Mouse (Mus musculus) liver, adult 2 months (tissue): ENCODE results near the gene Prickle2. TPM values are rescaled to one million over a fixed set of nuclear protein-coding genes. Genes with fewer than 3 reads are reported as not detected.

Experiments
- DNase-seq: peaks from one replicate; pipeline ENCODE4 v3.0.0-alpha.2; 2011; ENCODE audit warnings: low read depth, low spot score; ENCODE audit errors: extremely low read depth
- H3K27ac ChIP-seq: fragments of 200-500 bp; replicated peaks from 2 replicates; pipeline ENCODE4 v1.5.1; 2012; ENCODE audit warnings: low read depth, mild to moderate bottlenecking, control low read depth, inconsistent platforms, low read length; ENCODE audit not compliant: insufficient read depth
- H3K27me3 ChIP-seq: fragments of 200-500 bp; 2 replicates; pipeline ENCODE4 v1.6.1; 2012; ENCODE audit warnings: mild to moderate bottlenecking, moderate library complexity, low read length, inconsistent platforms; ENCODE audit not compliant: control insufficient read depth, insufficient read depth
- H3K36me3 ChIP-seq: fragments of 200-500 bp; 2 replicates; pipeline ENCODE4 v1.6.1; 2012; ENCODE audit warnings: low read length, inconsistent platforms; ENCODE audit not compliant: control insufficient read depth, insufficient read depth
- H3K4me1 ChIP-seq: fragments of 200-500 bp; 2 replicates; pipeline ENCODE4 v1.6.1; 2011; ENCODE audit warnings: low read length; ENCODE audit not compliant: control insufficient read depth, insufficient read depth
- H3K4me3 ChIP-seq: fragments of 200-500 bp; 2 replicates; pipeline ENCODE4 v1.5.1; 2011; ENCODE audit warnings: low read depth, mild to moderate bottlenecking, control low read depth, low read length, moderate library complexity; ENCODE audit not compliant: insufficient read depth
- H3K79me2 ChIP-seq: fragments of 200-500 bp; 2 replicates; pipeline ENCODE4 v1.6.1; 2012; ENCODE audit warnings: inconsistent platforms, mild to moderate bottlenecking, low read length, moderate library complexity; ENCODE audit not compliant: control insufficient read depth, insufficient read depth
- H3K9ac ChIP-seq: fragments of 200-500 bp; 2 replicates; pipeline ENCODE4 v1.6.1; 2012; ENCODE audit warnings: low read depth, mild to moderate bottlenecking, control low read depth, inconsistent platforms, low read length
- CTCF ChIP-seq: fragments of 200-500 bp; IDR thresholded peaks from 2 replicates; pipeline ENCODE4 v1.5.1; 2011; ENCODE audit warnings: low read depth, low read length, control low read depth
- POLR2A ChIP-seq: fragments of 200-500 bp; IDR thresholded peaks from 2 replicates; pipeline ENCODE4 v1.6.1; 2011; ENCODE audit warnings: low read length, control low read depth; ENCODE audit not compliant: insufficient read depth; ENCODE audit errors: extremely low read depth
- WGBS: fragments of 180-500 bp; shearing (Covaris S2); methylation state at CpG from one replicate; pipeline ENCODE4 v1.1.7; 2018; 5-methylcytosine and 5-hydroxymethylcytosine counted together
- polyA plus RNA-seq: library from polyadenylated mRNA; depleted of rRNA; stranded (reverse); fragments of >200 nt; gene quantifications from 2 replicates; pipeline ENCODE4 v1.2.3, GENCODE M21; 2012
- total RNA-seq: library from RNA; depleted of rRNA; stranded (reverse); fragments of >200 nt; gene quantifications from 2 replicates; pipeline ENCODE4 v1.2.3, GENCODE M21; 2014

The Prickle2 gene
- total and polyA plus RNA-seq, 2 experiments = 0.42 to 1.1 TPM

- DNase-seq = no peak
- no peaks in the 10 kb centered on the region for H3K27me3 ChIP-seq
- H3K27ac ChIP-seq = no peak overlapping the region
- 78% methylated on average over 5 of the region's 5 CpGs for WGBS
- H3K79me2 ChIP-seq = no peaks in the 10 kb centered on the region
- H3K36me3 ChIP-seq = no peaks in the 10 kb centered on the region
- no peak overlapping the region for H3K9ac ChIP-seq
- H3K4me3 ChIP-seq = no peak overlapping the region
- no peak for TF ChIP-seq POLR2A
- no peak for TF ChIP-seq CTCF
- H3K4me1 ChIP-seq = no peaks in the 10 kb centered on the region
Measured at GRCm38 (mm10) chr6:92697807-92698206, 8.1 kb downstream of the Prickle2 start.

DNA sequence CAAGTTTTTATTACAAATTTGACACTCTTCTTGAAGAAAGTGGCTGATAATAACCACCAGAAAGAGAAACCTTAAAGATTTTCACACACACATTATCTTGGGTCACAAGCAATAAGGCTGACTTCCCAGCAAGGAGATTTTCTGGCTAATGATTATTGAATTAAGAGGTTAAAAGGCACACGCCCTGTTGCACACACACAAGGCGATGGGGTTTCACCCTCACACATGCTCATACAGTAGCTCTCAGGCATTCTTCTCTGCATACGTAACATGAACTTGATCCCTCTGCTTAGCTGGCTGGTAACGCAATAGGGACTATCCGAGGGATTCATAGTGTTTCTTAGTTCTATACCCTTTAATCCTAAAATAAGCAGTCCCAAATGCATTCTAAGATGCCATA lies 18.6 kb downstream of the Prickle2 start:
- no peak overlapping the region for H3K4me3 ChIP-seq

DNA sequence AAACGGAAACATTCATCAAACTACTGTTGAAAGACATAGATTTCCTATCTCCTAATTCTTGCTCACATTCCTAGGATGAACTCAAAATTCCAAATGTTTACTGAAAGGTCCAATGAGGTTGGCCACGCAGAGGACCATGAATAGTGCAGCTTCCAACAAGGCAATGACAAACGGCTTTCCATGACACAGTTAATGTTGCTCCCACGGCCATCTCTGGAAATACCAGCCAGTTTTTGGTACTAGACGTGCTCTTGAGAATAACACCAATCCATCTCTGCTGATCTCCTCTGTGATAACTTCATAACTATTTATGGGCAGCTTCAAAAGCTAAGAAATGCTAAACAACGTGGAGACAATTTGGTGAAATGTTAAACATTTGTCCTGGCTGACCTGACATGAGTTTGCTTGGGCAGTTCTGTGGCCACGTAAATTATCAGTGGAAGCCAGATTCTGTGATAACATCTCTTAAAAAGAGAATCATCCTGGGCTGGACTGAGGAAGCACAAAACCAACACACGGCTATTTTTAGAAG lies 31.5 kb downstream of the Prickle2 start:
- no peak for DNase-seq
- H3K79me2 ChIP-seq = no peaks in the 10 kb centered on the region
- no peak overlapping the region for H3K4me3 ChIP-seq
- 53% methylated on average over 8 of the region's 8 CpGs for WGBS
- no peaks in the 10 kb centered on the region for H3K36me3 ChIP-seq
- TF ChIP-seq POLR2A = no peak
- no peak for TF ChIP-seq CTCF
- no peak overlapping the region for H3K27ac ChIP-seq
- H3K4me1 ChIP-seq = no peaks in the 10 kb centered on the region
- no peaks in the 10 kb centered on the region for H3K27me3 ChIP-seq
- no peak overlapping the region for H3K9ac ChIP-seq

More for the DNA sequence above, 18.6 kb downstream of the Prickle2 start:
- 89% methylated on average over 5 of the region's 5 CpGs for WGBS
- H3K9ac ChIP-seq = no peak overlapping the region
- TF ChIP-seq CTCF = no peak
- H3K27ac ChIP-seq = no peak overlapping the region
- no peaks in the 10 kb centered on the region for H3K4me1 ChIP-seq
- no peaks in the 10 kb centered on the region for H3K27me3 ChIP-seq
- H3K36me3 ChIP-seq = no peaks in the 10 kb centered on the region
- no peak for DNase-seq
- H3K79me2 ChIP-seq = no peaks in the 10 kb centered on the region

- no peak for TF ChIP-seq CTCF
- TF ChIP-seq POLR2A = no peak
- Histone ChIP-seq H3K36me3 (no peaks in the 10 kb centered on the region), H3K27ac (no peak overlapping the region), H3K4me1 (no peaks in the 10 kb centered on the region), H3K9ac (no peak overlapping the region), H3K79me2 (no peaks in the 10 kb centered on the region), H3K27me3 (no peaks in the 10 kb centered on the region), H3K4me3 (no peak overlapping the region)
- DNase-seq = no peak
- WGBS = 88% methylated on average over 5 of the region's 5 CpGs
Measured at GRCm38 (mm10) chr6:92670518-92671147, 35.3 kb downstream of the Prickle2 start.

DNA sequence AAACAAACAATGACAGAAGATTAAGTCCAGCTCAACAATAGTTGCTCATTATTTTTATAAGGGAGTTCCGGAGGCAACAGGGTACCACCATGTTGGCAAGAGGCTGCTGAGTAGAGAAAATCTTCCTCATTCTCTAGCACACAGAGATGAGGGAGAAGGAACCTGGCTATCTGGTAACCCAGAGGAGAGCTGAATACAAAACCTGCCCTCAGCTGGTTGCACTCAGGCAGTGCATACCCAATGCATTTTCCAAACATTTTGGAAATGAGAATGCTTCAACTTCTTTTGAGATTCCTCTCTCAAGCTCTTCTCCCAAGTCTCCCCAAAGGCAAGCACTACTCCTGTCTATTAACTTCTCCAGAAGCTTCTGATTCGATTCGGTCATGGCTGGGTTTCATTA lies 36.3 kb downstream of the Prickle2 start:
- 83% methylated on average over 3 of the region's 3 CpGs for WGBS

DNA sequence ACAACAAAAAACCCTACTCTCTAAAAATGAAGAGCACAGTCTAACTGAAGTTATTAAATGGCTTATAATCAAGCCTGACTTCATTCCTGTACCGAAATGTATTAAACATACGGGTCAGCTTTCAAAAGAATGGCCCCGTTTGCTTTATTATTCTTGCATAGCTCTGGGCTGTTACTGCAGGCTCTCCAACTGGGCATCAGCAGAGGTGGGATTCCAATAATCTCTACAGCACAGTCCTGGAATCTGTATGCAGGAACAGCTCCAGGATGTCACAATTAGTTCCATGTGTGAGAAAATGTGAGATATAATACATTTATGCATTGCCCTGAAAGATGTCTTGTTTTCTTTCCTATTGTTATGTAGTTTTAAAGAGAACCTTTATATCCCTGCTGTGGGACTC lies 38.4 kb downstream of the Prickle2 start:
- no peaks in the 10 kb centered on the region for H3K79me2 ChIP-seq
- no peaks in the 10 kb centered on the region for H3K27me3 ChIP-seq
- 91% methylated on average over 3 of the region's 3 CpGs for WGBS
- H3K9ac ChIP-seq = no peak overlapping the region
- no peak overlapping the region for H3K27ac ChIP-seq
- H3K4me3 ChIP-seq = no peak overlapping the region
- H3K4me1 ChIP-seq = no peaks in the 10 kb centered on the region
- no peak for DNase-seq
- TF ChIP-seq POLR2A = no peak
- TF ChIP-seq CTCF = no peak
- H3K36me3 ChIP-seq = no peaks in the 10 kb centered on the region

More for the DNA sequence above, 36.3 kb downstream of the Prickle2 start:
- Histone ChIP-seq H3K79me2 (no peaks in the 10 kb centered on the region), H3K4me1 (no peaks in the 10 kb centered on the region), H3K9ac (no peak overlapping the region), H3K36me3 (no peaks in the 10 kb centered on the region), H3K4me3 (no peak overlapping the region), H3K27me3 (no peaks in the 10 kb centered on the region), H3K27ac (no peak overlapping the region)
- no peak for DNase-seq
- TF ChIP-seq CTCF (no peak), POLR2A (no peak)
